13 mouse cellular contexts compared by ENCODE assay signal in genomic region chr14:105158526-105158925, GRCm38 (mm10).
"Had no signal": no experiment of that assay in that cellular context is flagged by ENCODE, and none has a peak within 500 bp of the region (broad histone marks: within the 10 kb centered on the region; RNA-seq: fewer than 3 reads in every experiment).

No protein-coding gene starts in this region.

- H3K9ac ChIP-seq: limb, embryonic 12.5 days; limb, embryonic 15.5 days; liver, embryonic 12.5 days; liver, embryonic 15.5 days had no signal

- H3K4me2 ChIP-seq: limb, embryonic 12.5 days; limb, embryonic 15.5 days; liver, embryonic 12.5 days; liver, embryonic 15.5 days; midbrain, embryonic 11.5 days had no signal

- DNase-seq: kidney, adult 11 months; left cerebral cortex, postnatal 4 days; lung, adult 2 months; lung, postnatal 14 days; lung, postnatal 4 days; midbrain, embryonic 14.5 days; thymus, adult 18-20 months; thymus, postnatal 36 days had no signal

- H3K27ac ChIP-seq: limb, embryonic 12.5 days; limb, embryonic 15.5 days; liver, embryonic 12.5 days; liver, embryonic 15.5 days had no signal

- H3K9me3 ChIP-seq: limb, embryonic 12.5 days; limb, embryonic 15.5 days; liver, embryonic 12.5 days; liver, embryonic 15.5 days had no signal

- H3K4me3 ChIP-seq: limb, embryonic 12.5 days; limb, embryonic 15.5 days; liver, embryonic 12.5 days; liver, embryonic 15.5 days had no signal

- H3K27me3 ChIP-seq: limb, embryonic 12.5 days; limb, embryonic 15.5 days; liver, embryonic 12.5 days; liver, embryonic 15.5 days had no signal

- H3K4me1 ChIP-seq: limb, embryonic 15.5 days; liver, embryonic 12.5 days; liver, embryonic 15.5 days had no signal

- ATAC-seq: liver, embryonic 12.5 days had no signal
